Mouse (Mus musculus): ENCODE data around the gene Crmp1. TPM values are rescaled to one million over a fixed set of nuclear protein-coding genes. Genes with fewer than 3 reads are reported as not detected.

Crmp1 gene
- polyA plus RNA-seq, 1 experiment from 2014 or later = 47.6 TPM

DNA sequence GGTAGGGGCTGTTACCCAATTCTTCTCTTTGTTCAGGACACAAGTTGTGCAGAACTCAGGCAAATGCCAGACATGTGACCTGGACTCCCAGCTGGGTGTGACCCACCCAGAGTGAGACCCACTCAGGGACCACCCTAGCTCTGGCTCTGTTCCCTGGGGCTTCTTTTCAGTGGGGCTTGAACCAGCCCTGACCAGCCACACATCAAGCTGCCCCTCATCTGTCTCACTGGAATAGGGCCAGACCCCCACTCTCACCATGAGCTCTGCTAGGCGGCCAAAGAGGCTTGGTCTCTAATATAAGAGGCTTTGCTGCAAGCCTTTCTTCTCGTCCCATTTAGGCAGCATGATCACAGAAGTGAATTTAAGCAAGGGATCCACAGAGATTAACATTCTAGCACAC, 35.4 kb upstream of the Crmp1 start:
- Histone ChIP-seq H3K9me3 (ENCODE audit: control insufficient read depth, low read depth, low read length) (no peaks in the 10 kb centered on the region; the same call in 1 of the 2 replicates), H3K27ac (ENCODE audit: low read length) (no peak overlapping the region), H3K4me1 (ENCODE audit: control insufficient read depth, insufficient read depth, low read length) (no peaks in the 10 kb centered on the region), H3K4me3 (ENCODE audit: low read depth, low read length) (no peak overlapping the region), H3K9ac (replicated peaks; ENCODE audit: low read depth, low read length) (no peak overlapping the region), H3K36me3 (ENCODE audit: control insufficient read depth, insufficient read depth, low read length) (no peaks in the 10 kb centered on the region), H3K27me3 (ENCODE audit: control insufficient read depth, insufficient read depth, low read length) (no peaks in the 10 kb centered on the region), H3K4me2 (replicated peaks; ENCODE audit: low read depth, low read length) (no peak overlapping the region)
- ATAC-seq (ENCODE audit: insufficient number of reproducible peaks, insufficient read depth, low FRiP score, low read depth) = no peak
- 67% methylated on average over 2 of the region's 2 CpGs for WGBS

DNA sequence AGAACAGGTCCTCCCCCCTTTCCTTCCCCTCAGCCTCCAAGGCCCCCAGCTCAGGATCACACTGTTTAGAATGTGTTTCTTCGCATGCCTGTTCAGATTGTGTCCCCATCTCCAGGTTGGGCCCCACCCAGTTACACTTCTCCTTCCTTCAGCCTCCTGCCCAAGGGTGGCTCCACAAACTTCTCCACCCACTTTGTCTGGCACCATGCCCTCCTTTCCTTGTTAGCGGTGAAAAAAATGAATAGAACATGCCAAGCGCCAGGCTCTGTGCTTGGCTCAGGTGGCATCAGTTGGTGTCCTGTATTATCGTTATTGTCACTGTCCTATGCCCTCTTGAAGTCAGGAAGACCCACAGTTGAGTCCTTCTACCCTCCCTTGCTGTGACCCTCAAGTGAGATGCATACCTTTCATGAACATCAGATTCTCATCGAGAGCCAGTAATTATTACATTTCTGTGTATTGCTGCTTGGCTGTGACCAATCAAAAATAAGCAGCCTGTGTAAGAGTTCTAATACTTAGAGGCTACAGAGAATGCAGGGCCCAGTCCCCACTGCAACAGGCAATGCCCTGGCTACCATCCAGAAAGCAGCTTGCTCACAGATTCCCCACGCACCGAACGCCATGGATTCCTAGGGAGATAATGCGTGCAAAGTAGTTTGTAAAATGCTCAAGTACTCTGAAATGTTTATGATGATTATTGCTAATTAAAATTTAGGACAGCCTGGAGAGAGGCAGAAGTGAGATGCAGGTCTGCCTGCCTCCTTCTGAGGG, 28.6 kb upstream of the Crmp1 start:
- H3K9me3 ChIP-seq (ENCODE audit: control insufficient read depth, low read depth, low read length) = no peaks in the 10 kb centered on the region; the same call in 1 of the 2 replicates
- no peak overlapping the region for H3K4me2 ChIP-seq (replicated peaks; ENCODE audit: low read depth, low read length)
- no peaks in the 10 kb centered on the region for H3K4me1 ChIP-seq (ENCODE audit: control insufficient read depth, insufficient read depth, low read length)
- no peak overlapping the region for H3K27ac ChIP-seq (ENCODE audit: low read length)
- H3K27me3 ChIP-seq (ENCODE audit: control insufficient read depth, insufficient read depth, low read length) = no peaks in the 10 kb centered on the region
- ATAC-seq (ENCODE audit: insufficient number of reproducible peaks, insufficient read depth, low FRiP score, low read depth) = no peak
- H3K9ac ChIP-seq (replicated peaks; ENCODE audit: low read depth, low read length) = no peak overlapping the region
- 83% methylated on average over 9 of the region's 9 CpGs for WGBS
- no peak overlapping the region for H3K4me3 ChIP-seq (ENCODE audit: low read depth, low read length)
- H3K36me3 ChIP-seq (ENCODE audit: control insufficient read depth, insufficient read depth, low read length) = no peaks in the 10 kb centered on the region

DNA sequence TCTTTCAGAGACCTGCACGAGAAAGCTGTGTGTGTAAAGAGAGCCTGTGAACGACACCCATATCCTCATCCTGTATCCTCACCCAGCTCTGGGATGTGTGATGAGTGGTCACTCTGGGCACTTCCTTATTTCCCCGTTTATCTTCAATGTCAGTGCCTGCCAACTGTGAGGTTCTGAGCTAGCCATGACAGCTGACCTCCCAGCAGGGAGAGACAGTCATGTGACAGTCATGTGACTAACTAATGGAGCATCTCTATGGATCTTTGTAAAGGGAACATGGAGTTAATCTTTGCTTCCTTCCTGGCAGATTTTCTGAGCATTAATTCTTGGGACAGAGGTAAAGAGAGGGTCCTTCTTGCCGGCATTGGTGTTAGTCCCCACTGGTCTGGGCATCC, 28.0 kb upstream of the Crmp1 start:
- no peaks in the 10 kb centered on the region for H3K9me3 ChIP-seq (ENCODE audit: control insufficient read depth, low read depth, low read length)
- H3K4me3 ChIP-seq (ENCODE audit: low read depth, low read length) = no peak overlapping the region
- ATAC-seq (ENCODE audit: insufficient number of reproducible peaks, insufficient read depth, low FRiP score, low read depth) = no peak
- H3K4me1 ChIP-seq (ENCODE audit: control insufficient read depth, insufficient read depth, low read length) = no peaks in the 10 kb centered on the region
- H3K36me3 ChIP-seq (ENCODE audit: control insufficient read depth, insufficient read depth, low read length) = no peaks in the 10 kb centered on the region
- 72% methylated on average over 4 of the region's 4 CpGs for WGBS
- H3K27me3 ChIP-seq (ENCODE audit: control insufficient read depth, insufficient read depth, low read length) = no peaks in the 10 kb centered on the region
- H3K4me2 ChIP-seq (replicated peaks; ENCODE audit: low read depth, low read length) = no peak overlapping the region
- no peak overlapping the region for H3K27ac ChIP-seq (ENCODE audit: low read length)
- no peak overlapping the region for H3K9ac ChIP-seq (replicated peaks; ENCODE audit: low read depth, low read length)

DNA sequence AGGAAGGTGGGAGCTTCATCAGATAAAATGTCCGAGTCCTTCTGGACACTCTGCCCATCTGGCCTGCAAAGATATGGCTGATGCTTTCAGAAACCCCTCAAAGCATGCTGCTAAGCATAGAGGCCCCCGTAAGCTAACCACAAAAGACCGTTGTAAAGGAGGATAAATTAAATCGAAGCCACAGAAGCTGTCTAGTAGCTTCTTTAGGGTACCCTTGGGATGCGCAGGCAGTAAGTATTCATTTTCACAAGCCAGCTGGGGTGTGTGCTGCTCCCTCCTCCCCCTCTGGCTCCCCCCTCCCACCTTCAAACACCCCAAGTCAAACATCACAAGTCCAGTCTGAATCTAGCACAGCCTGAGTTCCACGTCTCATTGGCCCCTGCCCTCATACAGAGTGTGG, 27.1 kb upstream of the Crmp1 start:
- WGBS = 83% methylated on average over 6 of the region's 6 CpGs
- Histone ChIP-seq H3K27ac (ENCODE audit: low read length) (no peak overlapping the region), H3K27me3 (ENCODE audit: control insufficient read depth, insufficient read depth, low read length) (no peaks in the 10 kb centered on the region), H3K9ac (replicated peaks; ENCODE audit: low read depth, low read length) (no peak overlapping the region), H3K4me3 (ENCODE audit: low read depth, low read length) (no peak overlapping the region), H3K36me3 (ENCODE audit: control insufficient read depth, insufficient read depth, low read length) (no peaks in the 10 kb centered on the region), H3K9me3 (ENCODE audit: control insufficient read depth, low read depth, low read length) (no peaks in the 10 kb centered on the region), H3K4me1 (ENCODE audit: control insufficient read depth, insufficient read depth, low read length) (no peaks in the 10 kb centered on the region), H3K4me2 (replicated peaks; ENCODE audit: low read depth, low read length) (no peak overlapping the region)
- ATAC-seq (ENCODE audit: insufficient number of reproducible peaks, insufficient read depth, low FRiP score, low read depth) = no peak

DNA sequence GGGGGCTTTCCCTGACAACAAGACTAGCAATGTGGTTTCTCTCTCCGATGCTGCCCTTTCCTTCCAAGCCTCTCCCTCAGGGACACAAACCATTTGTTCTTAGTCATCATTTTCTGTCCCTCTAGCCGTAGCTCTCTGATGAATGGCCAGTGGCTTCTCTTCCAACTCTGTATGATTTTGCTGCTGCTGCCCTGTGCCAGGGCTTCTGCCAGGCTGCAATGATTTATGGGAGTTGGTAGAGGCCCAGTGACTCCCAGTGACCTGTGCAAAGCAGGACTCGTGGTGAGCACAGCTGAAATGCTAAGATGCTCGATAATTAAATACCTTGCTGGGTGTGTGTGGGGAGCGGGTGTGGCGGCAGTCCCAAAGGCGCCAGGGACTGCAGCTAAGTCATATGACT, 26.5 kb upstream of the Crmp1 start:
- no peak overlapping the region for H3K4me2 ChIP-seq (replicated peaks; ENCODE audit: low read depth, low read length)

DNA sequence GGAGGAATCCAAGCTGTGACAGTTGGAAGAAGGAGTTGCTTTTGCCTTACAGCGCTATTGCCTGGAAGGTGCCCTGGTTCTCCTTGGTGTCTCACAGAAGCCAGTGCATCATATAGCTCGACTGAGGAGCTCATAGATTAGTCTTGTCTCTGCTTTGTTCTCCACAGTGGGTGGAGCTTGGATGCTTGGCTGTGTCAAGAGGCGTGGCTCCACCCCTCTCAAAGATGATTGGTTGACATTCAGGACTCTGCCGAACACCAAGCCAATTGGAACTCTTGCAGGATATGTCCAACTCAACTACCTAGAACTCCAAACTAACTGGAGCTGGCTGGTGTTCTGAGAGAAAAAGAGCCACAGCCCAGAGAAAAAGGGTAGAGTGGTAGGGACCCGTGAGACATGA, 22.1 kb upstream of the Crmp1 start:
- no peak overlapping the region for H3K4me3 ChIP-seq (ENCODE audit: low read depth, low read length)
- H3K36me3 ChIP-seq (ENCODE audit: control insufficient read depth, insufficient read depth, low read length) = no peaks in the 10 kb centered on the region
- ATAC-seq (ENCODE audit: insufficient number of reproducible peaks, insufficient read depth, low FRiP score, low read depth) = 0 out of 2 replicates have a peak, but pooled peaks have one; percentile 23
- H3K9ac ChIP-seq (replicated peaks; ENCODE audit: low read depth, low read length) = no peak overlapping the region
- no peaks in the 10 kb centered on the region for H3K27me3 ChIP-seq (ENCODE audit: control insufficient read depth, insufficient read depth, low read length)
- no peak overlapping the region for H3K4me2 ChIP-seq (replicated peaks; ENCODE audit: low read depth, low read length)
- no peak overlapping the region for H3K27ac ChIP-seq (ENCODE audit: low read length)
- H3K4me1 ChIP-seq (ENCODE audit: control insufficient read depth, insufficient read depth, low read length) = no peaks in the 10 kb centered on the region
- 40% methylated on average over 5 of the region's 5 CpGs for WGBS
- H3K9me3 ChIP-seq (ENCODE audit: control insufficient read depth, low read depth, low read length) = no peaks in the 10 kb centered on the region

More for the DNA sequence above, 26.5 kb upstream of the Crmp1 start:
- no peaks in the 10 kb centered on the region for H3K27me3 ChIP-seq (ENCODE audit: control insufficient read depth, insufficient read depth, low read length)
- 84% methylated on average over 7 of the region's 7 CpGs for whole genome bisulfite sequencing
- H3K9me3 ChIP-seq (ENCODE audit: control insufficient read depth, low read depth, low read length) = no peaks in the 10 kb centered on the region
- H3K9ac ChIP-seq (replicated peaks; ENCODE audit: low read depth, low read length) = no peak overlapping the region
- H3K4me1 ChIP-seq (ENCODE audit: control insufficient read depth, insufficient read depth, low read length) = no peaks in the 10 kb centered on the region
- no peak overlapping the region for H3K4me3 ChIP-seq (ENCODE audit: low read depth, low read length)
- H3K36me3 ChIP-seq (ENCODE audit: control insufficient read depth, insufficient read depth, low read length) = no peaks in the 10 kb centered on the region
- H3K27ac ChIP-seq (ENCODE audit: low read length) = no peak overlapping the region
- no peak for ATAC-seq (ENCODE audit: insufficient number of reproducible peaks, insufficient read depth, low FRiP score, low read depth)

DNA sequence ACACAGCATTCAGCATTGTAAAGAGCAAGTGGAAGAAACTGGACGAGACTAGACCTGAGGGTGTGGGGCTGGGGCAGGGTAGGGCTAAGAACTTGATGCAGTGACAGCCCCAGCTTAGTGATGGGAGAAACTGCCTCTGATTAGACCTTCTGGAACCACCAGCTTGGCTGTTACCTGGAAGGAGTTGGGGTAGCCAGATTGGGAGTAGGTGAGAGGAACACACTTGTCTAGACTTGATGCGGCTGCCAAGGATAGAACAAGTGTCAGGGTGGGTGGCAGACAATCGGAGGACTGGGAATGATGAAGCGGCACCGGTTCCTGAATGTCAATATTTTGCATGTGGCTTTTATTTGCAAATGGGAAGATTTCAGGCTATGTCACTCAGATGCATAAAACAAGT, 21.2 kb upstream of the Crmp1 start:
- no peaks in the 10 kb centered on the region for H3K27me3 ChIP-seq (ENCODE audit: control insufficient read depth, insufficient read depth, low read length)
- no peaks in the 10 kb centered on the region for H3K4me1 ChIP-seq (ENCODE audit: control insufficient read depth, insufficient read depth, low read length)
- no peak overlapping the region for H3K27ac ChIP-seq (ENCODE audit: low read length)
- H3K4me2 ChIP-seq (replicated peaks; ENCODE audit: low read depth, low read length) = no peak overlapping the region
- H3K4me3 ChIP-seq (ENCODE audit: low read depth, low read length) = no peak overlapping the region
- no peaks in the 10 kb centered on the region for H3K36me3 ChIP-seq (ENCODE audit: control insufficient read depth, insufficient read depth, low read length)
- H3K9me3 ChIP-seq (ENCODE audit: control insufficient read depth, low read depth, low read length) = no peaks in the 10 kb centered on the region
- H3K9ac ChIP-seq (replicated peaks; ENCODE audit: low read depth, low read length) = no peak overlapping the region
- ATAC-seq (ENCODE audit: insufficient number of reproducible peaks, insufficient read depth, low FRiP score, low read depth) = no peak
- 85% methylated on average over 5 of the region's 5 CpGs for WGBS

DNA sequence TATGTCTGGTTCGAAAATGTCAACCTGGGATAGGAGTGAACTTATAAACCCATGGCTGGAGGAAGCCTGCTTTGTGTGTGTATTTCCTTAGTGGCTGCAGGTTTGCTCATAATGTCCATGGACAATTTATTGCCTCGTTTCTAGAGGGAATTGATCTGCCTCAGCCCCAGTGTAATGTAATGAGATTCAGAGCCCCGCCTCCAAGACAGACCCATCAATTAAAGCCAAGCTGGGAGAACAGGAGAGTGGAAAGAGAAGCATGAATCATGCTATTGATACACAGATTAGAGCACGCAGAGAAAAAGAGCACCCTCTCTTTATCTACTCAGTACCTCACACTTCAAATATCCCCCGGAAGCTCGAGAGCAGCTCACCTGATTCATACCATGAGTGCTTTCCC, 20.2 kb upstream of the Crmp1 start:
- no peaks in the 10 kb centered on the region for H3K4me1 ChIP-seq (ENCODE audit: control insufficient read depth, insufficient read depth, low read length)
- H3K9me3 ChIP-seq (ENCODE audit: control insufficient read depth, low read depth, low read length) = no peaks in the 10 kb centered on the region
- no peak overlapping the region for H3K4me2 ChIP-seq (replicated peaks; ENCODE audit: low read depth, low read length)
- ATAC-seq (ENCODE audit: insufficient number of reproducible peaks, insufficient read depth, low FRiP score, low read depth) = no peak
- no peak overlapping the region for H3K9ac ChIP-seq (replicated peaks; ENCODE audit: low read depth, low read length)
- 43% methylated on average over 6 of the region's 6 CpGs for WGBS
- no peaks in the 10 kb centered on the region for H3K27me3 ChIP-seq (ENCODE audit: control insufficient read depth, insufficient read depth, low read length)
- no peak overlapping the region for H3K4me3 ChIP-seq (ENCODE audit: low read depth, low read length)
- no peaks in the 10 kb centered on the region for H3K36me3 ChIP-seq (ENCODE audit: control insufficient read depth, insufficient read depth, low read length)
- H3K27ac ChIP-seq (ENCODE audit: low read length) = no peak overlapping the region

DNA sequence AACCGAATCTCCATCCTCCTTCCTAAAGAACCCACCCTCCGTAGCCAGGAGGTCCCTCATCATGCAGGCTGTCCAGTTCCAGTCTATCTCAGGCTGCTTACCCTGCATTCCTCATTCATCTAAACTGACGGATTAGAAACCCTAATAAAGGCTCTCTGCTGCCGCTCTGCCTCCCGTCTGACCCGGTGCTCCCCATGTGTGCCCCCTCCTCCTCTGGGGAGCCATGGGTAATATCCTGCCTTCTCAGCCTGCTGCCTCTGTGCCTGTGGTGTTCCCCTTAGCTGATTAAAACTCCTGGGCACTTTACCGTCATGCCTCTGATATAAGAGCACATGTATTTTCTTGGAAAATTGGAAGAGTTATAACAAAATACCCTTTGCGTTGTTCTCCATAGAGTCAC, 19.4 kb upstream of the Crmp1 start:
- H3K27me3 ChIP-seq (ENCODE audit: control insufficient read depth, insufficient read depth, low read length) = no peaks in the 10 kb centered on the region
- no peak overlapping the region for H3K9ac ChIP-seq (replicated peaks; ENCODE audit: low read depth, low read length)
- ATAC-seq (ENCODE audit: insufficient number of reproducible peaks, insufficient read depth, low FRiP score, low read depth) = no peak
- no peaks in the 10 kb centered on the region for H3K36me3 ChIP-seq (ENCODE audit: control insufficient read depth, insufficient read depth, low read length)
- WGBS = 53% methylated on average over 8 of the region's 8 CpGs
- no peak overlapping the region for H3K27ac ChIP-seq (ENCODE audit: low read length)
- H3K4me3 ChIP-seq (ENCODE audit: low read depth, low read length) = no peak overlapping the region
- H3K4me1 ChIP-seq (ENCODE audit: control insufficient read depth, insufficient read depth, low read length) = no peaks in the 10 kb centered on the region
- H3K9me3 ChIP-seq (ENCODE audit: control insufficient read depth, low read depth, low read length) = no peaks in the 10 kb centered on the region
- H3K4me2 ChIP-seq (replicated peaks; ENCODE audit: low read depth, low read length) = no peak overlapping the region

Data from stomach, embryonic 14.5 days (tissue).